Mouse (Mus musculus): Measurements from ENCODE around the gene Nav3.

GRCm38 (mm10) chr10:109806782-109807493 lies 649.1 kb downstream of the Nav3 start:
- TF ChIP-seq CTCF (IDR thresholded peaks at IDR 0.05; ENCODE audit: low read depth) (no peak), EP300 (optimal IDR thresholded peaks at IDR 0.05) (no peak)
